Mouse (Mus musculus) spleen, postnatal 36 days (tissue): Measurements from ENCODE around the gene Crhbp.

ENCODE experiments used
- DNase-seq, 2 experiments: peaks; one replicate each; pipeline ENCODE4 v3.0.0; 2022; ENCODE audit warnings: low spot score in 2 of 2, mixed read lengths in 1 of 2

Gene Crhbp

DNA sequence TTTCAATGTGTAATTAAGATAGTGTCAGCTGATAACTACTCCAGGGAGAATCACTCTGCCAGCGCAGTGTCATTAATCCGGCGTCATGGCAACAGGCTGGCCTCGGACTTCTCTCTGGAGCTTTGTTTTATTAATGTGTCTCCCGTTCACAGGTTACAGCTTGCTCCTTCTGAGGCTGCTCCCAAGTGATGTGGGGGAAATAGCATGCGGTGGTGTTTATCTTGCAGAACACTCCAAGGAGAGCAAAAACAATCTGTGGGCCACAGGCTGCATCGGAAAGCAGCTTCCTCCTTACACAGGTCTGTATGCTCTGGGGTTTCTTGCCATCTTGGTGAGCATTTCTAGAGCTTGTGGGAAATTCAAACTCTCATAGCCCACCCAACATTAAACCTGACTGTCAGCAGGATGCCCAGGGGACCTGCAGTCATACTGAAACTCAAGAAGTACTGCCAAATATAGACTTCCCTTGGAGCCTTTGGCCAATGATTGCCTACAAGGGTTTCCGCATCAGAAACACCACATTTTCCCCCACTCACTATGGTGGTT lies 25.4 kb downstream of the Crhbp start:
- peak; percentile 29 to 39 for DNase-seq

DNA sequence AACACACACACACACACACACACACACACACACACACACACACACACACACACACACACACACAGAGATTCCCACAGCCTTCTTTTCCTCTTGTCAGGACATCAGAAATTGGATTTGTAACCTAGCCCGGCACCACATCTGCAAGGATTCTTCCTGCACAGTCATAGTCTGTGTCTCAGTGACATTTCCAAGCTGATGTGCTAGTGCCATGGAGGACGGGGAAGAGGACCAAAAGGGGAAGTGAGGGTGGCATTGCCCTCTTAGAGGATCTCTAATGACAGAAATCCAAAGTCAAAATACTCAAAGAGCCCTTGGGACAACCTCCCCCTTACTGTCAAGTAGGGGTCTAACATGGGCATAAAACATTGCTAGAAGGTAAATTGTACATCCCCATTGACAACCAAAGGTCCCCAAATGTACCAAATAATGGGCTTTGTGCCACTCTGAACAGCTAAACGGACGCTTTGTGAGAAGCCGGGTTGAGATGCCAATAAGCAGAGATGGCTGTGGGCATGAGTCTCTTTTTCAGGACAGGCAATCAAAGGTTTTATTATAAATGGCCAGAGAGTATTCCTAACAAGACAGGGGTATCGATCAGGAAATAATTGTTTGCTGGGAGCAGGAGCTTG lies 26.0 kb downstream of the Crhbp start:
- no peak for DNase-seq

DNA sequence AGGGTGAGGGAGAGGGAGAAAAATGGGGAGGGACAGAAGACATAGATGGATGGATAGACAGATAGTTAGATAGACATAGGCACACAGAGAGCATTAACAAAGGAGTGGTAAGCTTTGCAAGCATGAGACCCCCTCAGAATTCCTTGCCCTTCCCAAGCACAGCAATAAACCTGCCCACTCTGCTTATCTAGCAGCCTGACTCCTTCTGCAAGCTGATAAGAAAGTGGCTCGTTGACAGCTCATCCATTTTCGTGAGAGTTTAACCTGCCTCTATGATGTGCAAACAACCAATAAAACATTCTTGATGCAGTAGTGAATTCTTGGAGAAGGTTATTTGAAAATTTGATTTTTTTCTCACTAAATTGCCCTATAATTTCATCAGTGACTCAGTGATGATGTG lies 32.5 kb downstream of the Crhbp start:
- DNase-seq = no peak

DNA sequence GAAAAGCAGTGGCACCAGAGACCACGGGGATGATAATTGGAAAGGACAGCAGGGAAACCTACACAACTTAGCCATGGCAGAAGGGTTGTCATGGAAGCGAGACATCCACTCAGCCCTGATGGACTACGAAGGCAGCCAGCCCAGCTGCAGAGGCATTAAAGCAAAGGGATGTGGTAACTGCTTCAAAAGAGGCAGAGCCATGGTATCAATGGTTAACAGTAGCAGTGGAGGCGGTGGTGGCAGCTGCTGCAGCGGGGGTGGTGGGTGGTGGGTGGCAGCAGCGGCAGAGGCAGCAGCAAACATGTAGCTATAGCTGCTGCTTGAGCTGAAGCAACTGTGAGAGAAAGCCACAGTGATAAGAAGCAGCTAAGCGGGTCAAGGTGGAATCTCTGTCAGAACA lies 51.5 kb downstream of the Crhbp start:
- no peak for DNase-seq

DNA sequence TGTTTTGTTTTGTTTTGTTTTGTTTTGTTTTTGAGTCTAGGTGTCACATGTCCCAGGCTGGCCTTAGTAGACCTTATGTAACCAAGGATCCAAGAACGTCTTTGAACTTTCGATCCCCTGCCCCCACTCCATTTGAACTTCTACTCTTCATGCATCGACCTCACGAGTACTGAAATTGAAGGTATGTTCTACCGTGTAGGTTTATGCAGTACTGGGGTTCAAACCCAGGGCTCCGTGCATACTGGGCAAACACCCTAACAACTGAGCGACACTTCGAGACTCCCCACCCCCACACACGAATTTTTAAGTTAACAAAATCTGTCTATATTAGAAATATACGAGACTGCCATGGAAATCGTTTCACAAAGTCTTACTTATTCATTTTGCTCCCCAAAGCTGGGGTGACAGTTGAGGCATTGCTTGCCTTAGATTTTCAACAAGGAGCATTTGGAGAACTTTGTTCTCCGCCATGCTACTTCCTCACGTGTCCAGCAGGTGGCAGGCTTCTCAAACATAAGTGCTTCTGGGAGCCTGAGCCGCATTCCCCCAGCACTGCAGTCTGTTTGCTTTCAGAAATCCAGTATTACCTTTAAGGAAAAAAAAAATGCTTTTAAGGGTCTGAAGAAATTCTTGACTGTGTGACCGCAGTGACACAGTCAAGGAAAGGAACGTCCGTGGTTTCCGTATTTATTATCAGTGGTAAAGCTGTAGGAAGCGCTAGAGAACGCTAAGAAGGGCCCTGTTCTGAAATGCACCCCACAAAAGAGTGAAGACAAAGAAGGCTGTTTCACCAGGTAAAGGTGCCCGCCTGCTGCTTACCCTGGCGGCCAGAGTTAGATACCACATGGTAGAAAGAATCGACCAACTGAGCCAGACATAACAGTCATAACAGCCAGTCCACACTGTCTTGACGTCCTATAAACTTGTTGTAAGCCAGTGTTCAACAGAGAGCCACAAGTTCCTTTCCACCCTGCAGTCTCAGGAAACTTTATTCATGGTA lies 54.6 kb downstream of the Crhbp start:
- peak; percentile 39 to 54 for DNase-seq

DNA sequence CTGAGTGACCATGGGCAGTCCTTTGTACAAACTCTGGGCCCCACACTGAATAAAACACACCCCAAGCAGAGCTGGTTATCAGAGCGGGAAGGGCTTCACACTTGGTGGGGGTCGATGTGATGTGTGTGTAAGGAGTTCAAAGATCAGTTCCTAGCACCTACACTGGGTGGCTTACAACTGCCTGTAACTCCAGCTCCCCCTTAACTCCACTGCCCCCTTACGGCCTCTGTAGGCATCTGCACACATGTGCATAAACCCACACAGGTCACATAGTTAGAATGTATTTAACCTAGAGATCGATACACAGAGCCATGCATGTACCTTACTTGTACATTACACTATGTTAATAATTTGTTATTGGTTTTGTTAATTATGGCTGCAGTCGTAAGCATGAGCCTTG lies 56.5 kb downstream of the Crhbp start:
- DNase-seq = no peak

DNA sequence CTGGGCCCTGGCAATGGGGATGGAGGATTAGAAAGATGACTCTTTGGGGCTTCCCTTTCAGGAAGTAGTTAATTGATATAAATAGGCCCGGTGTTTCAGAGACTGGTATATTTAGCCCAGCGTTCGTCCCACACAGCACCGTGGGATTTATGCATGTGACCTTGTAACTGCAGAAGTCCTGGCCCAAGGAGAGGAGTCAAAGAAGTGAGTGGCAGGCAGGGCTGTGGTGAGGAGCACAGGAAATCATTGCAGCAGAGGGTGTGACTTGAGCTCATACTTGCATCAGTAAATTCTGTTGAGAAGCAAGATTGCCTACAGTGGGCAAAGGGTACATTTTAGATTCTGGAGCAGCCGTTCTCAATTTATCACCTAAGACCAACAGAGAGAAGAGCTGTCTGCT lies 62.3 kb downstream of the Crhbp start:
- DNase-seq = no peak
